Mouse (Mus musculus): ENCODE results near the gene Mpp3. TPM values are rescaled to one million over a fixed set of nuclear protein-coding genes. Genes with fewer than 3 reads are reported as not detected.
A peak's percentile ranks its signal among the peaks of the same experiment; 100 is the strongest.

The Mpp3 gene
- polyA plus RNA-seq, 1 experiment from 2014 or later = 23.3 TPM

- H3K36me3 ChIP-seq (ENCODE audit: control insufficient read depth, insufficient read depth, low read length) = no peaks in the 10 kb centered on the region
- H3K9me3 ChIP-seq (ENCODE audit: control insufficient read depth, low read length) = no peaks in the 10 kb centered on the region
- H3K27ac ChIP-seq (ENCODE audit: low read depth, low read length) = no peak overlapping the region
- H3K4me3 ChIP-seq (ENCODE audit: low read depth, low read length) = no peak overlapping the region
- no peak overlapping the region for H3K9ac ChIP-seq (ENCODE audit: low read depth, low read length)
- DNase-seq (ENCODE audit: low spot score) = no peak
- no peaks in the 10 kb centered on the region for H3K4me1 ChIP-seq (replicated peaks; ENCODE audit: control insufficient read depth, insufficient read depth, low read length)
- H3K27me3 ChIP-seq (ENCODE audit: control insufficient read depth, insufficient read depth, low read length) = no peaks in the 10 kb centered on the region
- 75% methylated on average over 8 of the region's 8 CpGs for WGBS
- no peak for ATAC-seq (ENCODE audit: low FRiP score)
- no peak overlapping the region for H3K4me2 ChIP-seq (replicated peaks; ENCODE audit: low read depth, low read length)
These were observed 6.6 kb upstream of the Mpp3 start for GRCm38 (mm10) chr11:102034887-102035286.

GRCm38 (mm10) chr11:102033055-102033591 is 4.9 kb upstream of the Mpp3 start:
- DNase-seq (ENCODE audit: low spot score) (no peak), ATAC-seq (ENCODE audit: low FRiP score) (no peak)
- Histone ChIP-seq H3K4me1 (replicated peaks; ENCODE audit: control insufficient read depth, insufficient read depth, low read length) (no peaks in the 10 kb centered on the region), H3K4me3 (ENCODE audit: low read depth, low read length) (no peak overlapping the region), H3K9ac (ENCODE audit: low read depth, low read length) (no peak overlapping the region), H3K36me3 (ENCODE audit: control insufficient read depth, insufficient read depth, low read length) (no peaks in the 10 kb centered on the region), H3K27me3 (ENCODE audit: control insufficient read depth, insufficient read depth, low read length) (no peaks in the 10 kb centered on the region), H3K9me3 (ENCODE audit: control insufficient read depth, low read length) (no peaks in the 10 kb centered on the region), H3K27ac (ENCODE audit: low read depth, low read length) (no peak overlapping the region), H3K4me2 (replicated peaks; ENCODE audit: low read depth, low read length) (no peak overlapping the region)
- WGBS = 92% methylated on average over 12 of the region's 12 CpGs

- DNase-seq (ENCODE audit: low spot score) = no peak
- Histone ChIP-seq H3K27me3 (ENCODE audit: control insufficient read depth, insufficient read depth, low read length) (no peaks in the 10 kb centered on the region), H3K27ac (ENCODE audit: low read depth, low read length) (no peak overlapping the region), H3K4me3 (ENCODE audit: low read depth, low read length) (no peak overlapping the region), H3K9me3 (ENCODE audit: control insufficient read depth, low read length) (no peaks in the 10 kb centered on the region), H3K4me2 (replicated peaks; ENCODE audit: low read depth, low read length) (no peak overlapping the region), H3K9ac (ENCODE audit: low read depth, low read length) (no peak overlapping the region), H3K36me3 (ENCODE audit: control insufficient read depth, insufficient read depth, low read length) (no peaks in the 10 kb centered on the region), H3K4me1 (replicated peaks; ENCODE audit: control insufficient read depth, insufficient read depth, low read length) (peaks cover 4% of the 10 kb centered on the region; the same call in 1 of the 2 replicates)
- ATAC-seq (ENCODE audit: low FRiP score) = no peak
- 86% methylated on average over 7 of the region's 7 CpGs for whole genome bisulfite sequencing
These were observed 2.9 kb upstream of the Mpp3 start for GRCm38 (mm10) chr11:102031149-102031548.

GRCm38 (mm10) chr11:102029966-102030365 is 1.7 kb upstream of the Mpp3 start:
- Histone ChIP-seq H3K27ac (ENCODE audit: low read depth, low read length) (no peak overlapping the region), H3K9me3 (ENCODE audit: control insufficient read depth, low read length) (no peaks in the 10 kb centered on the region), H3K4me1 (replicated peaks; ENCODE audit: control insufficient read depth, insufficient read depth, low read length) (peaks cover 11% of the 10 kb centered on the region), H3K4me3 (ENCODE audit: low read depth, low read length) (no peak overlapping the region), H3K36me3 (ENCODE audit: control insufficient read depth, insufficient read depth, low read length) (no peaks in the 10 kb centered on the region), H3K4me2 (replicated peaks; ENCODE audit: low read depth, low read length) (no peak overlapping the region), H3K9ac (ENCODE audit: low read depth, low read length) (no peak overlapping the region), H3K27me3 (ENCODE audit: control insufficient read depth, insufficient read depth, low read length) (no peaks in the 10 kb centered on the region; the same call in 1 of the 2 replicates)
- 32% methylated on average over 7 of the region's 7 CpGs for WGBS
- ATAC-seq (ENCODE audit: low FRiP score) = no peak
- no peak for DNase-seq (ENCODE audit: low spot score)

- H3K27ac ChIP-seq (ENCODE audit: low read depth, low read length) = no peak overlapping the region
- H3K4me3 ChIP-seq (ENCODE audit: low read depth, low read length) = no peak overlapping the region
- H3K9ac ChIP-seq (ENCODE audit: low read depth, low read length) = no peak overlapping the region
- WGBS = 93% methylated on average over 4 of the region's 4 CpGs
- no peak for ATAC-seq (ENCODE audit: low FRiP score)
- DNase-seq (ENCODE audit: low spot score) = no peak
- H3K36me3 ChIP-seq (ENCODE audit: control insufficient read depth, insufficient read depth, low read length) = no peaks in the 10 kb centered on the region
- peaks cover 11% of the 10 kb centered on the region for H3K4me1 ChIP-seq (replicated peaks; ENCODE audit: control insufficient read depth, insufficient read depth, low read length)
- H3K9me3 ChIP-seq (ENCODE audit: control insufficient read depth, low read length) = no peaks in the 10 kb centered on the region
- H3K4me2 ChIP-seq (replicated peaks; ENCODE audit: low read depth, low read length) = no peak overlapping the region
- H3K27me3 ChIP-seq (ENCODE audit: control insufficient read depth, insufficient read depth, low read length) = no peaks in the 10 kb centered on the region; the same call in 1 of the 2 replicates
These were observed 1.0 kb upstream of the Mpp3 start for GRCm38 (mm10) chr11:102029304-102029703.

GRCm38 (mm10) chr11:102027361-102028017 is 772 bp downstream of the Mpp3 start:
- WGBS = 4% methylated on average over 12 of the region's 12 CpGs
- Histone ChIP-seq H3K4me3 (ENCODE audit: low read depth, low read length) (peak overlapping the region; percentile 68), H3K27ac (ENCODE audit: low read depth, low read length) (peak overlapping the region; percentile 93), H3K36me3 (ENCODE audit: control insufficient read depth, insufficient read depth, low read length) (no peaks in the 10 kb centered on the region), H3K27me3 (ENCODE audit: control insufficient read depth, insufficient read depth, low read length) (no peaks in the 10 kb centered on the region; the same call in 1 of the 2 replicates), H3K9ac (ENCODE audit: low read depth, low read length) (peak overlapping the region; percentile 79; the same call in 1 of the 2 replicates), H3K4me2 (replicated peaks; ENCODE audit: low read depth, low read length) (peak overlapping the region; percentile 92), H3K9me3 (ENCODE audit: control insufficient read depth, low read length) (no peaks in the 10 kb centered on the region), H3K4me1 (replicated peaks; ENCODE audit: control insufficient read depth, insufficient read depth, low read length) (peaks cover 11% of the 10 kb centered on the region)
- ATAC-seq (ENCODE audit: low FRiP score) (peak; percentile 29; the same call in 1 of the 2 replicates), DNase-seq (ENCODE audit: low spot score) (peak; percentile 48)

- WGBS = under 1% methylated on average over 61 of the region's 73 CpGs
- Histone ChIP-seq H3K4me3 (ENCODE audit: low read depth, low read length) (peak overlapping the region; percentile 68), H3K4me2 (replicated peaks; ENCODE audit: low read depth, low read length) (peak overlapping the region; percentile 92), H3K9ac (ENCODE audit: low read depth, low read length) (peak overlapping the region; percentile 79), H3K27me3 (ENCODE audit: control insufficient read depth, insufficient read depth, low read length) (no peaks in the 10 kb centered on the region; the same call in 1 of the 2 replicates), H3K36me3 (ENCODE audit: control insufficient read depth, insufficient read depth, low read length) (no peaks in the 10 kb centered on the region), H3K9me3 (ENCODE audit: control insufficient read depth, low read length) (no peaks in the 10 kb centered on the region), H3K27ac (ENCODE audit: low read depth, low read length) (peak overlapping the region; percentile 93), H3K4me1 (replicated peaks; ENCODE audit: control insufficient read depth, insufficient read depth, low read length) (peaks cover 11% of the 10 kb centered on the region)
- ATAC-seq (ENCODE audit: low FRiP score) (peak; percentile 91), DNase-seq (ENCODE audit: low spot score) (peak; percentile 87)
These were observed 1.4 kb downstream of the Mpp3 start for GRCm38 (mm10) chr11:102026694-102027360.

- H3K4me2 ChIP-seq (replicated peaks; ENCODE audit: low read depth, low read length) = peak overlapping the region; percentile 92
- no peaks in the 10 kb centered on the region for H3K36me3 ChIP-seq (ENCODE audit: control insufficient read depth, insufficient read depth, low read length)
- H3K27ac ChIP-seq (ENCODE audit: low read depth, low read length) = peak overlapping the region; percentile 93
- DNase-seq (ENCODE audit: low spot score) (no peak), ATAC-seq (ENCODE audit: low FRiP score) (peak; percentile 53)
- H3K9ac ChIP-seq (ENCODE audit: low read depth, low read length) = peak overlapping the region; percentile 79
- H3K4me1 ChIP-seq (replicated peaks; ENCODE audit: control insufficient read depth, insufficient read depth, low read length) = peaks cover 11% of the 10 kb centered on the region
- no peaks in the 10 kb centered on the region for H3K9me3 ChIP-seq (ENCODE audit: control insufficient read depth, low read length)
- H3K27me3 ChIP-seq (ENCODE audit: control insufficient read depth, insufficient read depth, low read length) = no peaks in the 10 kb centered on the region; the same call in 1 of the 2 replicates
- WGBS = 2% methylated on average over 23 of the region's 23 CpGs
- H3K4me3 ChIP-seq (ENCODE audit: low read depth, low read length) = peak overlapping the region; percentile 68
These were observed 2.1 kb downstream of the Mpp3 start for GRCm38 (mm10) chr11:102025991-102026660.
